Mouse (Mus musculus): ENCODE data around the gene Chd9.
"Not testable (repeated sequence)": the region's sequence is repeated elsewhere in the genome, so short reads cannot be mapped to it uniquely, and the experiment has no call there.

Chd9 gene

GRCm38 (mm10) chr8:90907848-90908551, 79.8 kb downstream of the Chd9 start:
- DNase-seq = peak; percentile 97 to 98

GRCm38 (mm10) chr8:90908580-90909471, 80.7 kb downstream of the Chd9 start:
- peak; percentile 64 to 78 for DNase-seq

DNA sequence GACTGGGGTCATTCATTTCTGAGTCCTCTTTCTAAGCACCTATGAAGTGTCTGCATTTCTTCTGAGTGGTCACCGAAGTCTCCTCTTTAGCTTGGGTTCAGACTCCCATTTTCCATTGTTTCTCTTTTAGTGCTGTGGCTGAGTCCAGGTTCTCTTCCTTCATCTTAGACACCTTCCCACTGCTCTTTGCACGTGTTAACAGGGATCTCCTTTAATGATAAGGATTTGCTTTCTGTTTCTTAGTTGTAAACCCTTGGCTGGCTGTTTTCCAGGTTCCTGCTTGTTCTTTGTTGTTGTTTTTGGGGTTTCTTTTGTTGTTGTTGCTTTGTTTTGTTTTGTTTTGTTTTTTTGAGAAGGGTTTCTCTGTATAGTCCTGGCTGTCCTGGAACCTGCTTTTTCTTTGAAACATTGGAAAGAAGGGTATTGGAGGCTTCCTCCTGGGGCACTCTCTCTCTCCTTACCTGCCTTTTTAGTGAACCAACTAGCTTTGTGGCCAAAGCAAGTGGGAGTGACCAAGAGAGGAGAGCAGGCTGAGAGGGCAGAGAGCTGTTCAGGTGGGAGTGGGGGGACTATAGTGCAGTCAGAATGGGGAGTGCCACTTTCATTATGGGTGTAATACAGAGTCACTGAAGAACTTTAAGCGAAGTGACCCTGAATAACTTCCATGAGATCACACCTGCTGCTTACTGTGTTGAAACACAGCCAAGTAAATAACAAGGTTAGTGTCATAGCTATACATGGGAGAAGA, 95.2 kb downstream of the Chd9 start:
- DNase-seq = no peak

DNA sequence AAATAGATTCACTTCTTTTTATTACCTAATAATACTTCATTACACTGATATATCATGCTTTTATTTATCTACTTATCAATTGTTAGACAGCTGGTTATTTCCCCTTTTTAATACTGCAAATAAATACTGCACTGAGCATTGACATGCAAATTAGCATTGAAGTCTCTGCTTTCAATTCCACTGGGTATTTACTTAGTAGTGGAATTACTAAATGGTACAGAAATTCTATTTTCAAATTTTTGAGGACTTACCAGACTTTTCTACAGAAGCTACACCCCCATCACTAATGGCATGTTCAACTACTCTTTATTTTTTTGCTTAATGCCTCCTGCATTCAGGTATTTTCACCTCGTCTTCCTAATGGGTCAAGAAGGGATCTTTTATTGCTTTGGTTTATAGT, 100.3 kb downstream of the Chd9 start:
- no peak for DNase-seq

- DNase-seq = not testable (repeated sequence)
These were observed 102.0 kb downstream of the Chd9 start for GRCm38 (mm10) chr8:90930125-90930524.

DNA sequence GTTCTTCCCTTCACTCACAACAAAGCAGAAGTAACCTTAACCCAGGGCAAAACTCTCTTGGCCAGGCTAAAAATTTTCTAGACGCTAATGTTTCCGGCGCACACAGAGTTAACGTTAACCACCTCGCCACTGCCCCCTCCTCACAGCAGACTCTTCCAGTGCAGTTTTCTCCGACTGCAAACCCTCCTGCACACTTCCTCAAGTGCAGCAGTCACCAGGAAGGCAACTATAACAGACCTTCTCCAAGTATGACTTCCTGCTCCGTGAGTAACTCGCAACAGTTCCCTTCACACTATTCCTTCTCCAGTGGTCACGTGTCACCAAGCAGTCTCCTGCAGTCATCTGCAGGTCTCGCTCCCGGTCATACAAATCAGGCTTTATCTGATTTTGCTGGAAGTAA, 104.8 kb downstream of the Chd9 start:
- no peak for DNase-seq

- no peak for DNase-seq
These were observed 106.6 kb downstream of the Chd9 start for GRCm38 (mm10) chr8:90934786-90935185.

DNA sequence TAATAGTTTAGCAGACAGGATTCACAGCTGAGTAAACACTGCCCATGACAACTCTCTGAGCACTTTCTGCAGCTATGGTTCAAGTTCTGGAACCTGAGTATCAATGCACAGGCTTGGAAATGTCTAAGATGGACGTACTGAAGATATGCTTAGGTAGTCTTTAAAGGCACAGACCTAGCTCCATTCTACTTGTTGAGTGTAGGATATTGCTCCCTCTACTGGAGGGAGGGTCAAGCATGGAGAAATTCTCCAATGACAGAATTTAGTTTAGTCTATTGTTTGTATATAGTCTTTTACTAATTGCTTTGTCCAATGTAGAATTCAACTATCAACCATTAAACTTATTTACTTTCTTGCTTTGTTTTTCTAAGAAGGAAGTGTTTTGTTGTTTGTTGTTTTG, 108.7 kb downstream of the Chd9 start:
- no peak for DNase-seq

DNA sequence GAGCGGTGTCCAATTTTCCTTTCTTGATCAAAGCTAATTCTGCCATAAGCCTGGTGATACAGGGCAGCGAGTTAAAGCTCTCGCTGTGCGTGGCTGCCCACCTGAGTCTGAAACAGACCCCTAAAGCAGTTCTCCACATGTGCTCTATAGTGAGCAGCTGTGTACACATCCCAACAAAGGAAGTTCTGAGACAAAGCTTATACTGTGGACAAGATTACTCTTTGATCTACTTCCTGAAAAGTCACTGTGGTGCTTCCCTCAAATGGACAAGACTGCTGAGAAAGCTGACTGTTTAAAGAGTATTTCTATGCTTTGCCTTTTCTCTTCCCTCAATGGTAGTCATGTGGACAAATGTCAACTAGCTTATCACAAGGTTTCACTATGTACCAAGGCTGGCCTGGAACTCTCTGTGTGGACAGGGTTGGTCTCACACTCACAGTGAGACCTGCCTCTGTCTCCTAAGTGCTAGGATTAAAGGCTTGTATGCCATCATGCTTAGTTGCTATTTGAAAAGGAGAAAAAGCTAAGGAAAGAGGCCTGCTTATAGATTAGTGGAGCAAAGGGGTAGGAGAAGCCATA, 110.3 kb downstream of the Chd9 start:
- DNase-seq = no peak

DNA sequence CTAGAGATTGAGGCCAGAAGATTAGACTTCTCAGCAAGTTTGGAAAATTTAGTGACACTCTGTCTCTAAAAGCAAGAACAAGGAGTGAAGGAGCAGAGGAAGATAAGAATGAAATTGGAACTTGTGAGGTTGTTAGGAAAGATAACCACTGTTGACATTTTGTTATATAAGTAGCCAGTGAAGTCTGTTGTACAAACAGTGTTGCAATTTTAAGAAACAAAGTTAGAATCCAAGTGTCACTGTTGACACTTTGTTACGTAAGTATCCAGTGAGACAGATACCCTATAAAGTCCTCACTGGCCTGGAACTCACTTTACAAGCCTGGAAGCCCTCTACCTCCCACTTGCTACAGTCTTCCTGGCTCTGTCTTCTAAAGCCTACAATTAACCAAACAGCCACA, 111.7 kb downstream of the Chd9 start:
- no peak for DNase-seq

- DNase-seq = no peak
These were observed 115.6 kb downstream of the Chd9 start for GRCm38 (mm10) chr8:90943770-90944169.

DNA sequence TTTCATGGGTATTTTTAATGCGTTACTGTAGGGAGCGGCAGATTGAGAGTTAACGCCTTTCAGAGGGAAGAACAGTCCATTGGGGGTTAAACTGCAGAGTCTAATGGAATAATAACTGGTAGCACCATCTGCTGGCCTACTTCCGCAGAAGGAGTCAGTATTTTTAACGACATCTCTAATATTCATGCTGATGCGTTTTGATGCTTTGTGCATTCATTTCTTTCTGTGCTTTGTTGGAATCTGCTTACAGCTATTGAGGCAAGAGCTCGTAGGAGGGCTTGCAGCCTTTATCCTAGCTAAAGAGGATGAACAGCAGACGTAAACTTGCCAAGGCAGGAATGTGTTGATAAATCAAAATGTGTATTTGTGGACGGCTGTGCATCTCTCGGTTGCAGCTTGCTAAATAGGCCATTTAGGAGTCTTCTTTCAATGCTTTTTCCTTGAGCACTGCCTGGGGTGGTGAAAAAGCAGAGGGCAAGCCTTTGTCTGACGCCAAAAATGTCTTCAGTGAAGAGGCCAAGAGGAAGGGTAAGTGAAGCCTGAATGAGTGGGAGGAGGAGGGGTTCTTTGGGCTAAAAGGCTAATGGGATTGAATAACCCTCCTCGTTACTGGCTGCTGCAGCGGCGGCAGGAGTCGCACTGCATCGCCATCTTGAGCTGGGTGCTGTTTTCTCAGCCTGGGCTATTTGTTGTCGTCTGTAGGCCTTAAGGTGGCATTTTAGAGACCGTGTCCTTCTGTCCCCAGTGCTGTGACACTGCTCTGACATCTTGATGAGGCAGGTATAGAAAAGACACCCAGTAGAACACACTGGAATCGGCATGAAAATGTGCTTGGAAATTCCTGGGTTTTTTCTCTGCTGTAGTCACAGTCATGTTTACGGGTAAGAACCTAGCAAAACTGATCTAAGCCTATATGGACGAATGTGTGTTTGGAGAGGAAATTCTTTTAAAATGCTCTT, 126.9 kb downstream of the Chd9 start:
- peak; percentile 80 to 88 for DNase-seq

- DNase-seq = no peak
These were observed 127.6 kb downstream of the Chd9 start for GRCm38 (mm10) chr8:90955761-90956136.

- DNase-seq = no peak
These were observed 128.2 kb downstream of the Chd9 start for GRCm38 (mm10) chr8:90956390-90956789.

DNA sequence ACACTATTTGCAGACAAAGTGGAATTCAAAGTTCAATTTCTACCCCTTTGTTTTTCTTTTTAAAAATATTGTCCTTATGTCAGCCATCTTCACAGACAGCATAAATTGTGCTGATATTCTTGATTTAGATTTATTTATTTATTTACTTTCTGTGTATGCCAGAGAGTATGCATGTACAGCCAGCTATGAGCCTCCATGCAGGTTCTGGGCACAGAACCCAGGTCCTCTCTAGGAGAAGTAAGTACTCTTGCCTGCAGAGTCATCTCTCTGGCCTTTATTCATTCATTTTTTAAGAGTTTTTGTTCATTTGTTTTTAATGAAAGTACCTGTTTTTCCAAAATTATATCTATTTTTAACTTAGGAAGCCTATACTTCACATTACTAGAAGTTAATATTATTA, 129.6 kb downstream of the Chd9 start:
- DNase-seq = no peak

DNA sequence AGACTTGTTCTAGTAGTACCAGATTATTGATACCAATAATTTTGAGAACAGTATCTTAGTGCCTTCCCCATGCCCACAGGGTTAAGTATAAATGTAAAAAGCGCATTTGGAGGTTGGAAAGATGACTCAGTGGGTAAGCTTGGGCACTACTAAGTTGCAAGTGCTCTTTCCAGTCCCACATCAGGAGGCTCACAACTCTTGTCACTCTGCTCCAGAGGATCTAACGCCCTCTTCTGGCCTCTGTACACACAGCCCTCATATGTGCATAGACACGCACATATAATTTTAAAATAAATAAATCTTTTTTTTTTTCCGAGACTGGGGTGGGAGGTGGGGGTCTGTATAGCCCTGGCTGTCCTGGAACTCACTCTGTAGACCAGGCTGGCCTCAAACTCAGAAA, 131.6 kb downstream of the Chd9 start:
- no peak for DNase-seq

- DNase-seq = no peak
These were observed 133.5 kb downstream of the Chd9 start for GRCm38 (mm10) chr8:90961603-90962002.

GRCm38 (mm10) chr8:90964044-90964443, 135.9 kb downstream of the Chd9 start:
- DNase-seq = no peak

GRCm38 (mm10) chr8:90965467-90966170, 137.5 kb downstream of the Chd9 start:
- DNase-seq = no peak

DNA sequence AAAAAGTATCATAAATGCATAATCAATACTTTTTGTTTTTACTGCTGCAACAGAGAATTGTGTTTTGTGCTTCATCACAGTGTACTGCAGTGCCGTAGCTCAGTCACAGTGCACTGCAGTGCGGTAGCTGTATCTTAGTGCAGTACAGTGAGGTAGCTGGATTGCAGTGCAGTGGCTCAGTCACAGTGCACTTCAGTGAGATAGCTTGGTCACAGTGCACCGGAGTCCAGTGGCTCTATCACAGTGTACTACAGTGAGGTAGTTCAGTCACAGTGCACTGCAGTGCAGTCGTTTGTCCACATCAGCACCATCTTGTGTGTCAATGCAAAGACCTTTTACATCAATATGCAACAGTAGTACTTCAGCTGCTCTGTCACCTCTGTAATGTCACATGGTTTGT, 140.2 kb downstream of the Chd9 start:
- no peak for DNase-seq

- no peak for DNase-seq
These were observed 148.8 kb downstream of the Chd9 start for GRCm38 (mm10) chr8:90976960-90977371.

Measured in kidney, postnatal 4 days (tissue).